Mouse (Mus musculus) kidney, adult 2 months (tissue): ENCODE data around the gene Abcc10.

Experiments
- CTCF ChIP-seq: fragments of 200-500 bp; conservative IDR thresholded peaks from 2 replicates; pipeline ENCODE4 v1.5.1; 2011; ENCODE audit warnings: low read depth, mild to moderate bottlenecking, control low read depth, low read length, moderate library complexity, mixed read lengths; ENCODE audit not compliant: insufficient read depth, insufficient read length
- POLR2A ChIP-seq: fragments of 200-500 bp; IDR thresholded peaks from one replicate; pipeline ENCODE4 v1.6.1; 2011; ENCODE audit warnings: low read depth, low read length, control low read depth

DNA sequence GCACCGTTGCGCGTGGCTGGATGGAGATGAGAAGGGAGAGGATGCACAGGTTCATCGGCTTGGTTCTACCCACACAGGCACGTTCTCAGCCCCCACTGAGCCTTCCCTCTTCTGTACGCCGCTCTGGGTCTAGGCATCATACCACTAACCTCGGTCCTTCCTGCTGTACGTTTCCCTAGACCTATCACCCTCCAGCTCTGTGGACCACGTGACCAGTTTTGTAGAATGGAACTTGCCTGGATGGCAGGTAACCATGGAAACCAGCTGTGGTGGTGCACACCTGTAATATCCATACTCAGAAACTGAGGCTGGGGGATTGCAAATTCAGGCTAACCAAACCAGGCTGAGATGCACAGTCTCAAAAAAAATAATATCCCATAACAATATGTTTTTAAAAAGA is 17.6 kb downstream of the Abcc10 start:
- no peak for TF ChIP-seq CTCF
- no peak for TF ChIP-seq POLR2A
